Mouse (Mus musculus): ENCODE data around the gene Ubac2. TPM values are rescaled to one million over a fixed set of nuclear protein-coding genes. Genes with fewer than 3 reads are reported as not detected.

Gene Ubac2
- total RNA-seq, 2 experiments from 2014 or later = 48.9 to 49.7 TPM

- DNase-seq (ENCODE audit: low spot score in 2 of 2) = no peak
These were observed 71.0 kb downstream of the Ubac2 start for GRCm38 (mm10) chr14:121949436-121949835.

GRCm38 (mm10) chr14:121949897-121950296 lies 71.5 kb downstream of the Ubac2 start:
- no peak for DNase-seq (ENCODE audit: low spot score in 2 of 2)

GRCm38 (mm10) chr14:121951399-121952045 lies 73.1 kb downstream of the Ubac2 start:
- no peak for DNase-seq (ENCODE audit: low spot score in 2 of 2)

- DNase-seq (ENCODE audit: low spot score in 2 of 2) = no peak
These were observed 73.6 kb downstream of the Ubac2 start for GRCm38 (mm10) chr14:121952046-121952400.

GRCm38 (mm10) chr14:121954129-121954528 lies 75.7 kb downstream of the Ubac2 start:
- DNase-seq (ENCODE audit: low spot score in 2 of 2) = no peak

- no peak for DNase-seq (ENCODE audit: low spot score in 2 of 2)
These were observed 76.2 kb downstream of the Ubac2 start for GRCm38 (mm10) chr14:121954608-121955007.

GRCm38 (mm10) chr14:121955176-121955795 lies 76.9 kb downstream of the Ubac2 start:
- DNase-seq (ENCODE audit: low spot score in 2 of 2) = no peak

- no peak for DNase-seq (ENCODE audit: low spot score in 2 of 2)
These were observed 77.9 kb downstream of the Ubac2 start for GRCm38 (mm10) chr14:121956291-121956690.

GRCm38 (mm10) chr14:121957176-121957871 lies 78.9 kb downstream of the Ubac2 start:
- DNase-seq (ENCODE audit: low spot score in 2 of 2) = no peak

- no peak for DNase-seq (ENCODE audit: low spot score in 2 of 2)
These were observed 79.8 kb downstream of the Ubac2 start for GRCm38 (mm10) chr14:121958041-121958750.

- DNase-seq (ENCODE audit: low spot score in 2 of 2) = no peak
These were observed 80.5 kb downstream of the Ubac2 start for GRCm38 (mm10) chr14:121958751-121959537.

GRCm38 (mm10) chr14:121959538-121959980 lies 81.1 kb downstream of the Ubac2 start:
- no peak for DNase-seq (ENCODE audit: low spot score in 2 of 2)

- DNase-seq (ENCODE audit: low spot score in 2 of 2) = no peak
These were observed 81.6 kb downstream of the Ubac2 start for GRCm38 (mm10) chr14:121960031-121960430.

- DNase-seq (ENCODE audit: low spot score in 2 of 2) = no peak
These were observed 82.1 kb downstream of the Ubac2 start for GRCm38 (mm10) chr14:121960531-121960930.

GRCm38 (mm10) chr14:121960997-121961396 lies 82.6 kb downstream of the Ubac2 start:
- DNase-seq (ENCODE audit: low spot score in 2 of 2) = no peak

GRCm38 (mm10) chr14:121961496-121962127 lies 83.2 kb downstream of the Ubac2 start:
- no peak for DNase-seq (ENCODE audit: low spot score in 2 of 2)

- no peak for DNase-seq (ENCODE audit: low spot score in 2 of 2)
These were observed 83.9 kb downstream of the Ubac2 start for GRCm38 (mm10) chr14:121962128-121962890.

- DNase-seq (ENCODE audit: low spot score in 2 of 2) = peak in 1 of 2 experiments; percentile 40
These were observed 85.0 kb downstream of the Ubac2 start for GRCm38 (mm10) chr14:121963251-121963941.

GRCm38 (mm10) chr14:121963942-121964335 lies 85.5 kb downstream of the Ubac2 start:
- DNase-seq (ENCODE audit: low spot score in 2 of 2) = no peak

Measured in layer of hippocampus, postnatal 14 days (tissue).